Mouse (Mus musculus): ENCODE data around the gene Ntf5. TPM values are rescaled to one million over a fixed set of nuclear protein-coding genes. Genes with fewer than 3 reads are reported as not detected.
A peak's percentile ranks its signal among the peaks of the same experiment; 100 is the strongest.

Gene Ntf5
- polyA plus RNA-seq, 1 experiment from 2014 or later: 0.51 TPM

DNA sequence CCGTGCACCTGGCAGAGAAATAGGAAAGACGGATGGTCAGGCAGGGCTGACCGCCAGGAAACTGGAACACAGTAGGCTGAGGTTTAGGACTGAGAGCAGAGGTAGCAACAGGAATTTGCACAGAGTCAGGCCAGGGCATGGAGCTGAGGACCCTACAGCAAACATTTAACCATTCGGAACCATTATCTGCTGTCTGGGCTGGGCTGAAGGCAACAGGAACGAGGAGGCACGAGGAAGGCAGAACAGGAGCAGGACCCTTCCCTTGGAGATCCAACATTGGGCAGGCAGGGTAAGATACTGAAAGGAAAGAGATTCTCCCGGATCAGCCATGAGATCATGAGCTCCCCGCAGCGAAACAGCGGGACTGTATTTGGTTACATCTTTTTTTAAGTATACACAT, 5.7 kb upstream of the Ntf5 start:
- WGBS: 80% methylated on average over 10 of the region's 10 CpGs
- Histone ChIP-seq H3K36me3 (no peaks in the 10 kb centered on the region), H3K27me3 (ENCODE audit: low read depth, poor library complexity, severe bottlenecking) (peaks cover 81% of the 10 kb centered on the region), H3K27ac (replicated peaks) (no peak overlapping the region), H3K4me1 (peaks cover 16% of the 10 kb centered on the region), H3K9me3 (replicated peaks) (no peaks in the 10 kb centered on the region), H3K4me3 (no peak overlapping the region)
- no peak for DNase-seq (ENCODE audit: low spot score)

DNA sequence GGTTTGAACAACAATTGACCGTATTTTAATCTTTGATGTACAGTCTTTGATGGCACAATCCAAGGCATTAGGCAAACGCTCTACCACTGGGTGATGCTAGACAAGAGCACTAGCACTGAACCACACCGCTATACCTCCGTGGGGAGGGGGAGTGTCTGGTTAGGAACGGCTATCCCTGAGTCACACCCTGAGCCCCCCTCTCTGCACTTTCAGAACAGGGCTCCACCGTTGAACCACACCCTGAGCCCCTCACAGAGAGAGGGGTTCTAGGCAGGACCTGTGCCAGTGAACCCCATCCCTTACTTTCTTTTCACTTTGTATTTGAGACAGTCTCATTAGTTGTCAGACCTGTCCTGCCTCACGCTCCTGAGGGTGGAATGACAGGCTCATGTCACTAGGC, 5.1 kb upstream of the Ntf5 start:
- WGBS: 75% methylated on average over 7 of the region's 7 CpGs
- H3K27ac ChIP-seq (replicated peaks): no peak overlapping the region
- DNase-seq (ENCODE audit: low spot score): no peak

DNA sequence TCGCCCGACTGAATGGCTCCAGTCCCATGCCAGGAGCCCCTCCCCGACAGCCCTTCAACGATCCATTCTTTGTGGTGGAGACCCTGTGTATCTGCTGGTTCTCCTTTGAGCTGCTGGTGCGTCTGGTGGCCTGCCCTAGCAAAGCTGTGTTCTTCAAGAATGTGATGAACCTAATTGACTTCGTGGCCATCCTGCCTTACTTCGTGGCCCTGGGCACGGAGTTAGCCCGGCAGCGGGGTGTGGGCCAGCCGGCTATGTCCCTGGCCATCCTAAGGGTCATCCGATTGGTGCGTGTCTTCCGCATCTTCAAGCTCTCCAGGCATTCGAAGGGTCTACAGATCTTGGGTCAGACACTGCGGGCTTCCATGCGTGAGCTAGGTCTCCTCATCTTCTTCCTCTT, 4.5 kb upstream of the Ntf5 start:
- Histone ChIP-seq H3K4me1 (peaks cover 26% of the 10 kb centered on the region), H3K36me3 (no peaks in the 10 kb centered on the region), H3K9me3 (replicated peaks) (no peaks in the 10 kb centered on the region), H3K27me3 (ENCODE audit: low read depth, poor library complexity, severe bottlenecking) (peaks cover 92% of the 10 kb centered on the region), H3K4me3 (no peak overlapping the region), H3K27ac (replicated peaks) (no peak overlapping the region)
- WGBS: 90% methylated on average over 17 of the region's 17 CpGs
- no peak for DNase-seq (ENCODE audit: low spot score)

More for the DNA sequence above, 5.1 kb upstream of the Ntf5 start:
- Histone ChIP-seq H3K9me3 (replicated peaks) (no peaks in the 10 kb centered on the region), H3K27me3 (ENCODE audit: low read depth, poor library complexity, severe bottlenecking) (peaks cover 86% of the 10 kb centered on the region), H3K4me3 (no peak overlapping the region), H3K4me1 (peaks cover 20% of the 10 kb centered on the region), H3K36me3 (no peaks in the 10 kb centered on the region)

DNA sequence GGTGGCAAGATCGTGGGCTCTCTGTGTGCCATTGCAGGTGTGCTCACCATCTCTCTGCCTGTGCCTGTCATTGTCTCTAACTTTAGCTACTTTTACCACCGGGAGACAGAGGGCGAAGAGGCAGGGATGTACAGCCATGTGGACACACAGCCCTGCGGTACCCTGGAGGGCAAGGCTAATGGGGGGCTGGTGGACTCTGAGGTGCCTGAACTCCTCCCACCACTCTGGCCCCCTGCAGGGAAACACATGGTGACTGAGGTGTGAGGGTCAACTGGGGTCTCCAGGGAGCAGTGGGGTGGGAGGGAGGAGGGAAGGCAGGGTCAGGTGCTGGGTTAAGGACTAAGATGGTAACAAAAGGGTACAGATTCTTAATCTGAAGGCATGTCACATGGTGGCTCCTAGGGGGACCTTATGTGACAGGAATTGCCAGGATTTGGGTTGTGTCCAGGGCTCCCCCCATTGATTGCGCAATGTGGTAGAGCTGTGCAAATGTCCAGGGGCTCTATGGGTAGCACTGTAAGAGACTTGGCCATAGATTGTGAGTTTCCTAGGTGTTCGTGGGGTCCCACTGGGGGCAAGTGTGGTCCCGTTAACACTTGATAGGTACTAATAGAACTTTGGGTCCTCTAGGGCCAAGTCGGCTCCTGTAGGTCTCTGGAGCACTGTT, 3.9 kb upstream of the Ntf5 start:
- 92% methylated on average over 8 of the region's 8 CpGs for WGBS
- Histone ChIP-seq H3K4me3 (no peak overlapping the region), H3K27me3 (ENCODE audit: low read depth, poor library complexity, severe bottlenecking) (peaks cover 99% of the 10 kb centered on the region), H3K4me1 (peaks cover 33% of the 10 kb centered on the region), H3K27ac (replicated peaks) (no peak overlapping the region), H3K9me3 (replicated peaks) (no peaks in the 10 kb centered on the region), H3K36me3 (no peaks in the 10 kb centered on the region)
- DNase-seq (ENCODE audit: low spot score): no peak

DNA sequence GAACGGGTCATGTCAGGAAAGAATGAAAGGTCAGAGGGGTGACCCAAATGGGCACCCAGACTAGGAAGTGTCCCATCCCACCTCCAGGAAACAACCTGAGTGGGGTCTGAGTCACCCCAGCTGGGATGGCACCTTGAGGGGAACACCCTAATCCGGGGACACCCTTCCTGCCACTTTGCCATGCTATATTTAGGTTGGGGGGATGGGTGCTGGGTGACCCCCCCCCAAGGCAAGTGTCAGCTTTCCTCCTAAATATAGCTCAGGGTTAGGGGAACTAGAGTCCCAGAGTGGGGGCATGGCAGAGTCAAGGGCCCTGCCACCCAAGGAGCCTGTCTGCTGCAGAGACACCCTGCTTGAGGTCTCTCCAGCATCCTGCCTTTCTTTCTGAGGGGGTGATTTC, 1.1 kb upstream of the Ntf5 start:
- Histone ChIP-seq H3K4me1 (peaks cover 25% of the 10 kb centered on the region), H3K9me3 (replicated peaks) (no peaks in the 10 kb centered on the region), H3K4me3 (no peak overlapping the region), H3K27me3 (ENCODE audit: low read depth, poor library complexity, severe bottlenecking) (peaks cover 100% of the 10 kb centered on the region), H3K27ac (replicated peaks) (no peak overlapping the region), H3K36me3 (no peaks in the 10 kb centered on the region)
- no peak for DNase-seq (ENCODE audit: low spot score)
- 85% methylated on average over 2 of the region's 2 CpGs for WGBS

DNA sequence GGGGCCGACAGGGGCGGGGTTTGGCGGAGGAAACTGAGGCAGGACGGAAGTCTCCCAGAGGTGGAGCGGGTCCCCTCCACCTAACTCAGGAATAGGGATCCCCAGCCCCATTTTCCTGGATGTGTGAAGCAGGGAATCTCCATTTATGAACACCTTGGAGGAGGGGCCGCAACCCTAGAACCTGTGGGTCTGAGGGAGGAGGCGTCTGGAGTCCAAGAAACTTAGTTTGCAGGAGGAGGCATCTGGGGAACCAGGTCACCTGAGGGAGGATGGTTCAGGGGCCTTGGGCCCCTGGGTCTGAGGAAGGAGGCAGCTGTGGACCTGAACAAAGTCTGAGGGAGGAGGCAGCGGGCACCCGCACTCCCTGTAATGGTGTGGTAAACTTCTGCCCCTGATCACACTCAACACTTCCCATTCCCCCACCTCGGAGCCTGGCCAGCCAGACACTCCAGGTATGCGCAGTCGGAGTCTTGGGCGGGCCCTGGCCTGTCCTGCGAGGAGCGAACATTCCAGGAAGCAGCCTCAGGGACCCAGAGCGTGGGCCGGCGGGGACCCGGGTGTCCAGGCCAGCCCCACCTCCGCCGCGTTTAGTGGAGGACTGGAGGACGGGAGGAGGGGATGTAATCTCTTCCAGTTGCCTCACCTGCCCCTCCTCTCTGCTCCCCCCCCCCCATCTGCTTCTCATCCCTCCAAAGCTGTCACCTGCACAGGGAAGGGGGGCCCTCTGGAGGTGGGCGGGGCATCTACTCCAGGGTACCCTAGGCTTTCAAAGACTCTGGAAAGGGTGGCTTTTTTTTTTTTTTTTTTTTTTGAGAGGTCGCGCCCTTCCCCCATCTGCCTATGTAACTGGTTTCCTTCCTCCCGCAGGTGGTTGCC, 607 bp downstream of the Ntf5 start:
- H3K27ac ChIP-seq (replicated peaks): 0 out of 2 replicates have a peak overlapping the region, but pooled peaks have one; percentile 63

DNA sequence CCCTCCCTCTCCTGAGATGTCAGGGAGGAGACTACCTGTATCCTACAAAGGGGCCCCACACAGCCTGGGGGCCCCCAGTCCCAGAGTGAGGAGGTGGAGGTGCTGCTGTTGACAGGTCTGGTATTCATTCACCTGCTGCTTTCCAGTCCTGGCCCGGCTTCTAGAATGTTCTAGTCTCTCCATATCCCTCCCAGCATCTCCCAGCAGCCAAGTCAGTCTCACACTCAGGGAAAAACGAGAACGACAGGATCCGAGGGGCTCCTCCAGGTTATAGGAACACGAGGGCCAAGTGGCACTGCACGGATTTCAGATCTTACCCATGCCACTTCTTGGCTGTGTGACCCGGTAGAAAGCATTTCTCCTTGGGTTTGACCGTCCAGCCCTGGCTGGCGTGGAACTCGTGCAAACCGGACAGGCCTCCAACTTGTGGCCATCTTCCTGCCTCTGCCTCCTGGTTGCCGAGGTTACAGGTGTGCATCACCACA, 1.3 kb downstream of the Ntf5 start:
- DNase-seq (ENCODE audit: low spot score): no peak
- 50% methylated on average over 12 of the region's 12 CpGs for WGBS
- H3K9me3 ChIP-seq (replicated peaks): no peaks in the 10 kb centered on the region
- H3K4me1 ChIP-seq: peaks cover 35% of the 10 kb centered on the region
- H3K4me3 ChIP-seq: 0 out of 2 replicates have a peak overlapping the region, but pooled peaks have one; percentile 3
- no peaks in the 10 kb centered on the region for H3K36me3 ChIP-seq
- H3K27ac ChIP-seq (replicated peaks): no peak overlapping the region
- peaks cover 100% of the 10 kb centered on the region for H3K27me3 ChIP-seq (ENCODE audit: low read depth, poor library complexity, severe bottlenecking)

More for the DNA sequence above, 607 bp downstream of the Ntf5 start:
- Histone ChIP-seq H3K4me3 (peak overlapping the region; percentile 65), H3K9me3 (replicated peaks) (no peaks in the 10 kb centered on the region), H3K27me3 (ENCODE audit: low read depth, poor library complexity, severe bottlenecking) (peaks cover 100% of the 10 kb centered on the region), H3K4me1 (peaks cover 35% of the 10 kb centered on the region), H3K36me3 (no peaks in the 10 kb centered on the region)
- DNase-seq (ENCODE audit: low spot score): no peak
- WGBS: 1% methylated on average over 27 of the region's 27 CpGs

DNA sequence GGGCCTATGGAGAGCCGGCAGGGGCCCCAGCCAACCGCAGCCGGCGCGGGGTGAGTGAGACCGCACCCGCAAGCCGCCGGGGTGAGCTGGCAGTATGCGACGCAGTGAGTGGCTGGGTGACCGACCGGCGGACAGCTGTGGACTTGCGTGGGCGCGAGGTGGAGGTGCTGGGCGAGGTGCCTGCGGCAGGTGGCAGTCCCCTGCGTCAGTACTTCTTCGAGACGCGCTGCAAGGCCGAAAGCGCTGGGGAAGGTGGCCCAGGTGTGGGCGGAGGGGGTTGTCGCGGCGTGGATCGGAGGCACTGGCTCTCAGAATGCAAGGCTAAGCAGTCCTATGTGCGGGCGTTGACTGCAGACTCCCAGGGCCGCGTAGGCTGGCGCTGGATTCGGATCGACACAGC, 2.1 kb downstream of the Ntf5 start:
- WGBS: 11% methylated on average over 37 of the region's 37 CpGs
- no peak overlapping the region for H3K27ac ChIP-seq (replicated peaks)
- H3K9me3 ChIP-seq (replicated peaks): no peaks in the 10 kb centered on the region
- no peak for DNase-seq (ENCODE audit: low spot score)
- H3K4me3 ChIP-seq: peak overlapping the region; percentile 3; the same call in 1 of the 2 replicates
- peaks cover 7% of the 10 kb centered on the region for H3K36me3 ChIP-seq
- H3K4me1 ChIP-seq: peaks cover 42% of the 10 kb centered on the region
- peaks cover 100% of the 10 kb centered on the region for H3K27me3 ChIP-seq (ENCODE audit: low read depth, poor library complexity, severe bottlenecking)

DNA sequence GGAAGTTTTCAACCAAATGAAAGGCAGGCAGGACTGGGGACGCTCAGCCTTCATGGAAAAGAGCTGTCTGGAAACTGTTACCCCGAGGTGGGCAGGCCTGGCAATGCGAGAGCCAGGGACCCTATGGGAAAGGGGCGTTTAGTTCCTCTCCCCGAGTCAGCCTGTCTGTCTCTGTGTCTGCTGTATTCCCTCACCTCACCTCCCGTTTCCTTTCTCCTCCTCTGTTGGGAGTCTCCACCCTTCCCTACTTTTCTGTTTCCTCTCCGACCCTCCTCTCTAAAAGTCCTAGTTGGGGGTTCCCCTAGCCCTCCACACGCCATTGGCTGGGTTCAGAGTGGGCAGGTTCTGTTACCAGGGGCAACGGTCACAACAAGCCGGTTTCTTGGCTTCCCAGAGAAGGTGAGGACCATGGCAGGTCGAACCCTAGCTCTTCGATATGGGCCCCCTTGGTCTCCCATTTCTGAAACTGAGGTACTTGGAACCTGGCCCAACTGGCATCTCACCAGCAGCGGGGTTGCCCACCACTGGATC, 4.5 kb downstream of the Ntf5 start:
- no peak for DNase-seq (ENCODE audit: low spot score)
- 13% methylated on average over 13 of the region's 13 CpGs for WGBS
- H3K4me1 ChIP-seq: peaks cover 44% of the 10 kb centered on the region

DNA sequence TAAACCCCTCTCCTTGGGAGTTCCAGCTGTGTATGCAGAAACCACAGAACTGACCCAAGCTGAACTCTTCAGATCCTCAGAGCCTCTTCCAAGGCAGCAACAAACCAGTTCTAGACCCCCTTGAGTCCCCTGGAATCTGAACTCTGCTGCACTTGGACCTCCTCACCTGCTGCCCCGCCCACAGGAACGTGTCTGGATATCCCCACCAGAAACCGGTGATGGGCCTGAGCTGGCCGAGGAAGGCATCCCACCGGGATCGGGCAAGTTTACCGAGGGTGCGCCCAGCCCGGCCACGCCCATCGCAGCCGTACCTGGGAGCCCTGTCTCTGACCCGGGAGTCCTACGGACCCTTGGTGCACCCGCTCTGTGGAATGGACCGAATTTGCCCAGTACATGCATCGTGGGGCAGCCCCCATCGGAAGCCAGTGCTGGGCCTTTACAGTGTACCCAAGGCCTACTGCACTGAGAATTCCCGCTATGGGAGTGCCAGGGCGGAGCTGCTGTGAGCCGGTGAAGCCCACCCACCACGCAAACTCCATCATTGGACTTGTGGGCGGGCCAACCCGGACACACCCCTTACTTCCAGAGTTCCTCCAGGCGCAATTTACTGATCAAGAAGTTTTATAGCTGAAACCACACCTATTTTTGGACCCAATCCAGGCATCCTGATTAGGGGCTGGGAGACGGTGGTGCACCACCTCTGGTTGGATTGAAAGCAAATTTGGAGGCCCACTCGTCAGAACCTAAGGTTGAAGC, 6.5 kb downstream of the Ntf5 start:
- H3K36me3 ChIP-seq: peaks cover 51% of the 10 kb centered on the region
- peaks cover 70% of the 10 kb centered on the region for H3K27me3 ChIP-seq (ENCODE audit: low read depth, poor library complexity, severe bottlenecking)
- H3K4me3 ChIP-seq: no peak overlapping the region
- H3K9me3 ChIP-seq (replicated peaks): no peaks in the 10 kb centered on the region
- H3K27ac ChIP-seq (replicated peaks): no peak overlapping the region
- no peak for DNase-seq (ENCODE audit: low spot score)
- WGBS: 15% methylated on average over 27 of the region's 27 CpGs
- H3K4me1 ChIP-seq: peaks cover 27% of the 10 kb centered on the region

More for the DNA sequence above, 4.5 kb downstream of the Ntf5 start:
- no peak overlapping the region for H3K27ac ChIP-seq (replicated peaks)
- peaks cover 31% of the 10 kb centered on the region for H3K36me3 ChIP-seq
- no peaks in the 10 kb centered on the region for H3K9me3 ChIP-seq (replicated peaks)
- peaks cover 90% of the 10 kb centered on the region for H3K27me3 ChIP-seq (ENCODE audit: low read depth, poor library complexity, severe bottlenecking)
- 0 out of 2 replicates have a peak overlapping the region, but pooled peaks have one; percentile 4 for H3K4me3 ChIP-seq

DNA sequence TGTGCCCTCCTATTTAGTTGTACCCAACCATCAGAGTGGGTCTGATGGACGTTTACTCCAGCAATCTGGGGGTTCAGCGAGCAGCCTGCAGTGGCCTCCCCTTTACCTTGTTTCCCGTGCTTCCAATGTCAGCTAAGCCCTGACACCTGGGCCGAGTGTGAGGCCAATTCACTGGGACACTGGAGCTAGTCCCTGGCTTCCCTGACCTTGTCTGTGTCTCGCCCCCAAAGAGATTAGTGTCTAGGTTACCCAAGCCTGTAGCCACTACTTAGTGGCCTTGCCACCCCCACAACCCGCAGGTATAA, 7.1 kb downstream of the Ntf5 start, which contains the start of gene Lhb:
TSS of gene Lhb (plus strand) at position 206 of the 305 bp plus-strand sequence.
- Histone ChIP-seq H3K9me3 (replicated peaks) (no peaks in the 10 kb centered on the region), H3K27me3 (ENCODE audit: low read depth, poor library complexity, severe bottlenecking) (peaks cover 65% of the 10 kb centered on the region), H3K27ac (replicated peaks) (no peak within 1 kb of the TSS), H3K4me3 (no peak within 1 kb of the TSS), H3K4me1 (peaks cover 24% of the 10 kb centered on the region), H3K36me3 (peaks cover 56% of the 10 kb centered on the region)
- 60% methylated on average over 6 of the region's 6 CpGs for WGBS
- DNase-seq (ENCODE audit: low spot score): no peak

DNA sequence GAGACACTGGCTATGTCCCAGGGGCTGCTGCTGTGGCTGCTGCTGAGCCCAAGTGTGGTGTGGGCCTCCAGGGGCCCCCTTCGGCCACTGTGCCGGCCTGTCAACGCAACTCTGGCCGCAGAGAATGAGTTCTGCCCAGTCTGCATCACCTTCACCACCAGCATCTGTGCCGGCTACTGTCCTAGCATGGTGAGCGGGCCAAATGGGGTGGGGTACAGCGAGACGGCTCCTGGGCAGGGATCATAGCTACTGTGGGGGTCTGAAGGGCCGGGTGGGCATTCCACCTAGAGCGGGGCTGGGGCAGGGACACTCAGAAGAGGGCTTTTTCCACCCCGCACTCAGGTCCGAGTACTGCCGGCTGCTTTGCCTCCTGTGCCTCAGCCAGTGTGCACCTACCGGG, 7.7 kb downstream of the Ntf5 start:
- no peak overlapping the region for H3K27ac ChIP-seq (replicated peaks)
- no peak for DNase-seq (ENCODE audit: low spot score)
- 92% methylated on average over 14 of the region's 14 CpGs for WGBS
- peaks cover 59% of the 10 kb centered on the region for H3K27me3 ChIP-seq (ENCODE audit: low read depth, poor library complexity, severe bottlenecking)
- peaks cover 63% of the 10 kb centered on the region for H3K36me3 ChIP-seq
- no peak overlapping the region for H3K4me3 ChIP-seq
- H3K4me1 ChIP-seq: peaks cover 21% of the 10 kb centered on the region
- no peaks in the 10 kb centered on the region for H3K9me3 ChIP-seq (replicated peaks)
